Mouse (Mus musculus): ENCODE data around the gene Lrguk. TPM values are rescaled to one million over a fixed set of nuclear protein-coding genes. Genes with fewer than 3 reads are reported as not detected.

Lrguk gene
- polyA plus RNA-seq, 1 experiment from 2014 or later, result 1.6 TPM

- DNase-seq (ENCODE audit: low spot score), result no peak
- no peak for ATAC-seq (ENCODE audit: low read depth)
- H3K9ac ChIP-seq (ENCODE audit: low read depth, low read length), result no peak overlapping the region
- no peak overlapping the region for H3K4me3 ChIP-seq (ENCODE audit: low read depth, low read length)
- H3K9me3 ChIP-seq (ENCODE audit: control insufficient read depth, low read length), result 0 out of 2 replicates have a peak, but pooled peaks cover 5% of the 10 kb centered on the region
- H3K4me1 ChIP-seq (ENCODE audit: control insufficient read depth, insufficient read depth, low read length), result no peaks in the 10 kb centered on the region
- no peaks in the 10 kb centered on the region for H3K27me3 ChIP-seq (replicated peaks; ENCODE audit: control insufficient read depth, insufficient read depth, low read length)
- H3K4me2 ChIP-seq (ENCODE audit: low read depth, low read length), result no peak overlapping the region
- no peaks in the 10 kb centered on the region for H3K36me3 ChIP-seq (ENCODE audit: control insufficient read depth, insufficient read depth, low read length)
- 51% methylated on average over 6 of the region's 6 CpGs for WGBS
- H3K27ac ChIP-seq (replicated peaks; ENCODE audit: low read depth, low read length), result no peak overlapping the region
These were observed 116.8 kb downstream of the Lrguk start for GRCm38 (mm10) chr6:34146042-34146441.

- WGBS, result 87% methylated on average over 3 of the region's 3 CpGs
These were observed 118.8 kb downstream of the Lrguk start for GRCm38 (mm10) chr6:34148021-34148420.

GRCm38 (mm10) chr6:34148639-34149038, 119.4 kb downstream of the Lrguk start:
- DNase-seq (ENCODE audit: low spot score) (no peak), ATAC-seq (ENCODE audit: low read depth) (no peak)
- Histone ChIP-seq H3K9me3 (ENCODE audit: control insufficient read depth, low read length) (0 out of 2 replicates have a peak, but pooled peaks cover 5% of the 10 kb centered on the region), H3K4me2 (ENCODE audit: low read depth, low read length) (no peak overlapping the region), H3K9ac (ENCODE audit: low read depth, low read length) (no peak overlapping the region), H3K4me1 (ENCODE audit: control insufficient read depth, insufficient read depth, low read length) (peaks cover 7% of the 10 kb centered on the region), H3K4me3 (ENCODE audit: low read depth, low read length) (no peak overlapping the region), H3K27me3 (replicated peaks; ENCODE audit: control insufficient read depth, insufficient read depth, low read length) (no peaks in the 10 kb centered on the region), H3K27ac (replicated peaks; ENCODE audit: low read depth, low read length) (no peak overlapping the region), H3K36me3 (ENCODE audit: control insufficient read depth, insufficient read depth, low read length) (no peaks in the 10 kb centered on the region)
- 82% methylated on average over 7 of the region's 7 CpGs for WGBS

More at GRCm38 (mm10) chr6:34148021-34148420, 118.8 kb downstream of the Lrguk start:
- no peak overlapping the region for H3K27ac ChIP-seq (replicated peaks; ENCODE audit: low read depth, low read length)
- no peak overlapping the region for H3K9ac ChIP-seq (ENCODE audit: low read depth, low read length)
- no peaks in the 10 kb centered on the region for H3K36me3 ChIP-seq (ENCODE audit: control insufficient read depth, insufficient read depth, low read length)
- H3K4me2 ChIP-seq (ENCODE audit: low read depth, low read length), result no peak overlapping the region
- H3K4me3 ChIP-seq (ENCODE audit: low read depth, low read length), result no peak overlapping the region
- H3K27me3 ChIP-seq (replicated peaks; ENCODE audit: control insufficient read depth, insufficient read depth, low read length), result no peaks in the 10 kb centered on the region
- H3K9me3 ChIP-seq (ENCODE audit: control insufficient read depth, low read length), result 0 out of 2 replicates have a peak, but pooled peaks cover 5% of the 10 kb centered on the region
- ATAC-seq (ENCODE audit: low read depth) (no peak), DNase-seq (ENCODE audit: low spot score) (no peak)
- H3K4me1 ChIP-seq (ENCODE audit: control insufficient read depth, insufficient read depth, low read length), result peaks cover 5% of the 10 kb centered on the region; the same call in 1 of the 2 replicates

- ATAC-seq (ENCODE audit: low read depth) (no peak), DNase-seq (ENCODE audit: low spot score) (no peak)
- Histone ChIP-seq H3K9me3 (ENCODE audit: control insufficient read depth, low read length) (0 out of 2 replicates have a peak, but pooled peaks cover 5% of the 10 kb centered on the region), H3K27me3 (replicated peaks; ENCODE audit: control insufficient read depth, insufficient read depth, low read length) (no peaks in the 10 kb centered on the region), H3K9ac (ENCODE audit: low read depth, low read length) (no peak overlapping the region), H3K27ac (replicated peaks; ENCODE audit: low read depth, low read length) (no peak overlapping the region), H3K4me3 (ENCODE audit: low read depth, low read length) (no peak overlapping the region), H3K36me3 (ENCODE audit: control insufficient read depth, insufficient read depth, low read length) (no peaks in the 10 kb centered on the region), H3K4me2 (ENCODE audit: low read depth, low read length) (no peak overlapping the region), H3K4me1 (ENCODE audit: control insufficient read depth, insufficient read depth, low read length) (peaks cover 11% of the 10 kb centered on the region)
- WGBS, result 74% methylated on average over 9 of the region's 9 CpGs
These were observed 119.8 kb downstream of the Lrguk start for GRCm38 (mm10) chr6:34149066-34149465.

GRCm38 (mm10) chr6:34149821-34150220, 120.6 kb downstream of the Lrguk start:
- Histone ChIP-seq H3K27me3 (replicated peaks; ENCODE audit: control insufficient read depth, insufficient read depth, low read length) (no peaks in the 10 kb centered on the region), H3K4me3 (ENCODE audit: low read depth, low read length) (no peak overlapping the region), H3K36me3 (ENCODE audit: control insufficient read depth, insufficient read depth, low read length) (no peaks in the 10 kb centered on the region), H3K27ac (replicated peaks; ENCODE audit: low read depth, low read length) (no peak overlapping the region), H3K9me3 (ENCODE audit: control insufficient read depth, low read length) (0 out of 2 replicates have a peak, but pooled peaks cover 5% of the 10 kb centered on the region), H3K9ac (ENCODE audit: low read depth, low read length) (no peak overlapping the region), H3K4me2 (ENCODE audit: low read depth, low read length) (no peak overlapping the region), H3K4me1 (ENCODE audit: control insufficient read depth, insufficient read depth, low read length) (peaks cover 14% of the 10 kb centered on the region)
- WGBS, result 87% methylated on average over 1 of the region's 1 CpGs
- DNase-seq (ENCODE audit: low spot score) (no peak), ATAC-seq (ENCODE audit: low read depth) (no peak)

- H3K9me3 ChIP-seq (ENCODE audit: control insufficient read depth, low read length), result no peaks in the 10 kb centered on the region
- DNase-seq (ENCODE audit: low spot score), result peak; percentile 61
- peaks cover 22% of the 10 kb centered on the region for H3K36me3 ChIP-seq (ENCODE audit: control insufficient read depth, insufficient read depth, low read length)
- H3K4me3 ChIP-seq (ENCODE audit: low read depth, low read length), result no peak overlapping the region
- WGBS, result 31% methylated on average over 18 of the region's 18 CpGs
- H3K4me1 ChIP-seq (ENCODE audit: control insufficient read depth, insufficient read depth, low read length), result peaks cover 32% of the 10 kb centered on the region
- peak overlapping the region; percentile 14 for H3K4me2 ChIP-seq (ENCODE audit: low read depth, low read length)
- H3K27me3 ChIP-seq (replicated peaks; ENCODE audit: control insufficient read depth, insufficient read depth, low read length), result no peaks in the 10 kb centered on the region
- H3K27ac ChIP-seq (replicated peaks; ENCODE audit: low read depth, low read length), result peak overlapping the region; percentile 80
- ATAC-seq (ENCODE audit: low read depth), result peak; percentile 42; the same call in 1 of the 2 replicates
- no peak overlapping the region for H3K9ac ChIP-seq (ENCODE audit: low read depth, low read length)
These were observed 124.1 kb downstream of the Lrguk start for GRCm38 (mm10) chr6:34153069-34154052.

- DNase-seq (ENCODE audit: low spot score) (peak; percentile 93), ATAC-seq (ENCODE audit: low read depth) (peak; percentile 82)
- H3K36me3 ChIP-seq (ENCODE audit: control insufficient read depth, insufficient read depth, low read length), result peaks cover 30% of the 10 kb centered on the region
- H3K4me1 ChIP-seq (ENCODE audit: control insufficient read depth, insufficient read depth, low read length), result peaks cover 32% of the 10 kb centered on the region
- WGBS, result 21% methylated on average over 3 of the region's 3 CpGs
- H3K4me3 ChIP-seq (ENCODE audit: low read depth, low read length), result no peak overlapping the region
- H3K9me3 ChIP-seq (ENCODE audit: control insufficient read depth, low read length), result no peaks in the 10 kb centered on the region
- H3K27me3 ChIP-seq (replicated peaks; ENCODE audit: control insufficient read depth, insufficient read depth, low read length), result no peaks in the 10 kb centered on the region
- H3K4me2 ChIP-seq (ENCODE audit: low read depth, low read length), result no peak overlapping the region
- H3K9ac ChIP-seq (ENCODE audit: low read depth, low read length), result no peak overlapping the region
- peak overlapping the region; percentile 80 for H3K27ac ChIP-seq (replicated peaks; ENCODE audit: low read depth, low read length)
These were observed 125.0 kb downstream of the Lrguk start for GRCm38 (mm10) chr6:34154202-34154601.

- no peaks in the 10 kb centered on the region for H3K9me3 ChIP-seq (ENCODE audit: control insufficient read depth, low read length)
- no peak for ATAC-seq (ENCODE audit: low read depth)
- H3K4me3 ChIP-seq (ENCODE audit: low read depth, low read length), result no peak overlapping the region
- no peak for DNase-seq (ENCODE audit: low spot score)
- no peaks in the 10 kb centered on the region for H3K27me3 ChIP-seq (replicated peaks; ENCODE audit: control insufficient read depth, insufficient read depth, low read length)
- no peak overlapping the region for H3K9ac ChIP-seq (ENCODE audit: low read depth, low read length)
- peaks cover 32% of the 10 kb centered on the region for H3K4me1 ChIP-seq (ENCODE audit: control insufficient read depth, insufficient read depth, low read length)
- peak overlapping the region; percentile 65 for H3K27ac ChIP-seq (replicated peaks; ENCODE audit: low read depth, low read length)
- 85% methylated on average over 15 of the region's 15 CpGs for WGBS
- peaks cover 39% of the 10 kb centered on the region for H3K36me3 ChIP-seq (ENCODE audit: control insufficient read depth, insufficient read depth, low read length)
- H3K4me2 ChIP-seq (ENCODE audit: low read depth, low read length), result no peak overlapping the region
These were observed 126.0 kb downstream of the Lrguk start for GRCm38 (mm10) chr6:34155137-34155804.
